Mouse (Mus musculus) testis, adult 2 months (tissue): ENCODE measurements at regions not wholly inside any gene's neighbourhood (a gene's known extent, or its start where the extent isn't known, plus 50 kb on each side); places are given as distances from the start of the nearest gene placed in this dataset.

Source experiments
- H3K27ac ChIP-seq: fragments of 200-500 bp; 2 replicates; pipeline ENCODE4 v1.5.1; 2012; ENCODE audit warnings: low read depth, low read length; ENCODE audit not compliant: control insufficient read depth, insufficient read depth
- H3K27me3 ChIP-seq: fragments of 200-500 bp; 2 replicates; pipeline ENCODE4 v1.6.1; 2012; ENCODE audit warnings: mild to moderate bottlenecking, low read length, moderate library complexity; ENCODE audit not compliant: control insufficient read depth, insufficient read depth
- H3K36me3 ChIP-seq: fragments of 200-500 bp; 2 replicates; pipeline ENCODE4 v1.6.1; 2012; ENCODE audit warnings: mild to moderate bottlenecking, low read length; ENCODE audit not compliant: control insufficient read depth, insufficient read depth
- H3K4me1 ChIP-seq: fragments of 200-500 bp; 2 replicates; pipeline ENCODE4 v1.6.1; 2012; ENCODE audit warnings: low read length; ENCODE audit not compliant: control insufficient read depth, insufficient read depth
- H3K4me3 ChIP-seq: fragments of 200-500 bp; 2 replicates; pipeline ENCODE4 v1.5.1; 2012; ENCODE audit warnings: low read depth, mild to moderate bottlenecking, low read length, moderate library complexity, mixed read lengths; ENCODE audit not compliant: control insufficient read depth
- CTCF ChIP-seq: fragments of 200-500 bp; IDR thresholded peaks from 2 replicates; pipeline ENCODE4 v1.5.1; 2012; ENCODE audit warnings: low read depth, mild to moderate bottlenecking, inconsistent platforms, low read length, moderate library complexity; ENCODE audit not compliant: control insufficient read depth, insufficient read depth, insufficient replicate concordance
- POLR2A ChIP-seq: fragments of 200-500 bp; IDR thresholded peaks from 2 replicates; pipeline ENCODE4 v1.6.1; 2012; ENCODE audit warnings: low read depth, mild to moderate bottlenecking, inconsistent platforms, low read length, moderate library complexity; ENCODE audit not compliant: control insufficient read depth

DNA sequence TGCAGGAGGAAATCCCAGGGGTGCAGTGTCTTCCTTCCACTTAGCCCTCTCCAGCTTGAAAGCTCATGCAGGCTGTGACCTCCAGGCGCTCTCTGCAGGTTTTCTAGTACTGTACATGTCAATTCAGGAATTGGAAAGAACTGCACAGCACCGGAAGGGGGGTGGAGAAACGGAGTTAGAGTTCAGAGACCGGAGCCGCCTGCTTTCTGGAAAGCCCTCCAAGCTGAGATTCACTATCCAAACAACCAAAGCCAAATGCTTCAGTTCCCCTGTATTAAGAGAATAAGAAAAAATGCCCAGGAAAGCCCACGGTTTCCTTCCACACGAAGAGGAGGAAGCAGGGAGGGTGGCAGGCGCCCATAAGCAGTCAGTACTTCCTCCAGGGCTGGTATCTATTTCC, 178.8 kb upstream of the Bmp4 start:
- TF ChIP-seq POLR2A (no peak), CTCF (no peak)
- Histone ChIP-seq H3K27me3 (no peaks in the 10 kb centered on the region), H3K4me1 (no peaks in the 10 kb centered on the region), H3K4me3 (no peak overlapping the region), H3K27ac (no peak overlapping the region), H3K36me3 (no peaks in the 10 kb centered on the region)

DNA sequence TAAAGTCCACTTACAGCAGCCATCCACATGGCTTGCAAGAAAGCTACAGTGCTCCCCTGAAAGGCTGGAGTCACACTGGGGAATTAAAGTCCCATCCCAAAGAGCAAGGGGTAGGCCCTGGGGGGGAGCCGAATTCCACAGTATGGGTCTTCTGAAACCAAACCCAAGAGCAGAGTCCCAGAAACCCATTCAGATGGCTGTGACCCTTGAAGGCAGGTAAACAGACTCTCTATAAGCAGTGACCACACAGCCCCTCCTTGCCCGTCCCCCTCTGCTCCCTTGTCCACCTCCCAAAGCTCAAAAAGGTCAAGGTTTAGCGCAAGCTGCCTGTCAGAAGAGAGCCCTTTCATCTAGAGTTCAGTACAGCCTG, 176.9 kb upstream of the Bmp4 start:
- no peaks in the 10 kb centered on the region for H3K36me3 ChIP-seq
- no peak for TF ChIP-seq POLR2A
- no peaks in the 10 kb centered on the region for H3K27me3 ChIP-seq
- no peaks in the 10 kb centered on the region for H3K4me1 ChIP-seq
- no peak overlapping the region for H3K4me3 ChIP-seq
- no peak overlapping the region for H3K27ac ChIP-seq

DNA sequence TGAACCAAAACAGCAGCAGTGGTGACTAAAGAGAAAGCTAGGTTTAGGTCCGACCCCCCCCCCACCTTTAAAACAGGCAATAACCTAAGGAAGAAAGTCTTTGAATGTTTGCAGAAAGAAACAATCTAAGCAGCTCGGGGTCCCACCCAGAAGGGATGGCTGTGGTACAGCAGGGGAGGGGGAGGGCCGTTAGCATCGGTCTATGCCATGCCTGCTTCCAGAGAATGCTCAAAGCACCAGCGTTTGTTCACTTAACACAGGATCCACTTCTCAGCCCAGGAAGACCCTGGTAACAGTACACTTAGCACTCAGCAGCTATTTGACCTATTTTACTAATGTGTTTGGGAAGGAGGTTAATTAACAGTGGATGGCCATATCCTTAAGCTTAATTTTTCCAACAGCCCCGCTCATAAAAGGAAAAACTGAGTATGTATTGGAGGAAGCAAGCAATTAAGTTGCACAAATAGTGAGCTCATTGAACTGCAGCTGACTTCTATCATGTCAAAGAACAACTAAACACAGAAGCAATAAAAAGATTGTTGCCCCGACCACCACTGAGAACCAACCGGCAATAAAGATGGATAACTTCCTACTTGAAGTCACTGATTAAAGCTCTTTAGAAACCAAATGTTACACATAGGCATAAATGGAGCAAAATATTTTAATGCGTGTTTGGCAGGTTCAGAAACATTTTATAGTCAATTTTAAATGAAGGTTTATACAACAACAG, 176.4 kb upstream of the Bmp4 start:
- Histone ChIP-seq H3K27ac (no peak overlapping the region), H3K27me3 (no peaks in the 10 kb centered on the region), H3K36me3 (no peaks in the 10 kb centered on the region), H3K4me1 (no peaks in the 10 kb centered on the region), H3K4me3 (no peak overlapping the region)
- TF ChIP-seq POLR2A (no peak), CTCF (no peak)

GRCm38 (mm10) chr14:46564998-46565397, 174.5 kb upstream of the Bmp4 start:
- Histone ChIP-seq H3K27ac (no peak overlapping the region), H3K36me3 (no peaks in the 10 kb centered on the region), H3K27me3 (no peaks in the 10 kb centered on the region), H3K4me1 (no peaks in the 10 kb centered on the region), H3K4me3 (no peak overlapping the region)
- TF ChIP-seq POLR2A = no peak
- TF ChIP-seq CTCF = 0 out of 2 replicates have a peak, but pooled peaks have one; percentile 4

- no peaks in the 10 kb centered on the region for H3K36me3 ChIP-seq
- H3K27ac ChIP-seq = no peak overlapping the region
- TF ChIP-seq POLR2A (no peak), CTCF (no peak)
- no peaks in the 10 kb centered on the region for H3K4me1 ChIP-seq
- H3K27me3 ChIP-seq = no peaks in the 10 kb centered on the region
- H3K4me3 ChIP-seq = peak overlapping the region; percentile 75; the same call in 1 of the 2 replicates
These were observed 171.5 kb upstream of the Bmp4 start for GRCm38 (mm10) chr14:46562016-46562415.

- no peaks in the 10 kb centered on the region for H3K4me1 ChIP-seq
- no peaks in the 10 kb centered on the region for H3K27me3 ChIP-seq
- H3K4me3 ChIP-seq = no peak overlapping the region
- no peak overlapping the region for H3K27ac ChIP-seq
- TF ChIP-seq CTCF (no peak), POLR2A (no peak)
- H3K36me3 ChIP-seq = no peaks in the 10 kb centered on the region
These were observed 162.8 kb upstream of the Bmp4 start for GRCm38 (mm10) chr14:46553239-46553638.

- Histone ChIP-seq H3K27me3 (no peaks in the 10 kb centered on the region), H3K4me3 (no peak overlapping the region), H3K27ac (no peak overlapping the region), H3K36me3 (no peaks in the 10 kb centered on the region), H3K4me1 (no peaks in the 10 kb centered on the region)
- TF ChIP-seq POLR2A = no peak
- TF ChIP-seq CTCF = no peak
These were observed 155.7 kb upstream of the Bmp4 start for GRCm38 (mm10) chr14:46546146-46546545.
